Mouse (Mus musculus): ENCODE measurements around the gene Nme4.

The Nme4 gene

DNA sequence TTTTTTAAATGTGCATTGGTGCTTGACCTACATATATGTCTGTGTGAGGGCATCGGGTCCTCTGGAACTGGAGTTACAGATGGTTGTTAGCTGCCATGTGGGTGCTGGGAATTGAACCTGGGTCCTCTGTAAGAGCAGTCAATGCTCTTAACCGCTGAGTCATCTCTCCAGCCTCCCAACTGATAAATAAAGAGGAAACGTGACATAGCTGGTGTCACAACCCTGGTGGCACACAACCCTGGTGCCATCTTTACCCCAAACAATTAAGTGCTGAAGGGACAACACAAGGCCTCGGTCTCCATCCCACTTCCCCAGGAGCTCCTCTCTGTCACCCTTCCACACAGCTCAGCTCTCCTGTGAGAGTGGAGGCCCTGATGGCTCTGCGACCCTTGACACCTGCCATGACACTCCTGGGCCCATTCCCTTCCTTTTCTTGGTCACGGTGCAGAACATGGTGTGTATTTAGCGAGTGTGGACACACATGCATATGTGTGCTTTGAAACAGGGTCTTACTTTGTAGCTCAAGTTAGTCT, 28.8 kb downstream of the Nme4 start:
- DNase-seq (ENCODE audit: low spot score) = no peak

GRCm38 (mm10) chr17:26064916-26065315, 30.5 kb downstream of the Nme4 start:
- no peak for DNase-seq (ENCODE audit: low spot score)

DNA sequence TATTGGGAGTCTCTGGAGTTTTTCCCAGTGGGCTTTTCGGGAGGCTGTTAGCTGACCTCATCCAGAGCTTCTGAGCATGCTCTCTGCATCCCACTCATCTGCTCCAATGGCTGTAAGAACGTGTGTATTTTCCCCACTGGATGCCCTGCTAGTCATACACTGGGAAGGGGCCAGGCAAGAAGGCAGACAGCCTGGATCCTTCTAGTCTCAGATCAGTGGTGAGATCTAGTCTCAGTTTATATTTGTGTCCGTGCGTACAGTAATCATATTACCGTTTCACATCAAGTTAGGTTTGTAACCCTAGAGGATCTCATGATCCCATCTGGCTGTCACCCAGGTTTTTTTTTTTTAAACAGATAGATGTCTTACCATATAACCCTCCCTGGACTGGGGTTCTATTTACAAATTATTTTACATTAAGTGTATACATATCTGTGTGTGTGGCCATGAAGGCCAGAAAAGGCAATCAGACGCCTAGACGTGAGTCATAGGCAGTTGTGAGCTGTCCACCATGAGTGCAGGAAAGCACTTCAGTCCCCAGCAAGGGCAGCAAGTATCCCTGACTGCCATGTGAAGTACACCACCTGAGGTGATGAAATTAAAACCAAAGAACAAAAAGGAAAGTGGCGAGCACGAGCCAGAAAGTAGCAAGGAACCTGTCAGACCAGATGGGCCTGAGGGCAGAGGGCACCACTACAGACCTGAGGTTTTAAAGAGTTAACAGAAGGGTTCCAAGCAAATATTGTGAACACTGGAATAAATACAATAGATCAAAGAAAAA, 37.4 kb downstream of the Nme4 start:
- no peak for DNase-seq (ENCODE audit: low spot score)

DNA sequence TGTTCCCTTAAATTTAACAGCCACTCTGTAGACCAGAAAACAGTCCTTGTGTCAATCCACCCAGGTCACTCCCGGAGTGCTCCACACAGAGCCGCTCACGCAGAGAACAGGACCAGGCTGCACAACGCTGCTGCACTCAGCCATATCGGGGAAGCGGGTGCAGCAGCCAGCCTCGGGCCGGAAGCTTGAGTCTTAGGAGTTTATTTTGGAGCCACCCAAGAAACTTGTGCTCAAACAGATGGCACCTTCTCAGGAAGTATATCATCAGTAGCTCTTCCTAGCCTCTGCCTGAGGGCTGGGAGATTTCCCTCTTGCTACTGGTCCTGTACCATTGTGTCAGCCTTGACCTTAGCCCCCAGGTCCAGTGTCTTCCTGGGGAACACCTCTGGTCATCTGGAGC, 38.1 kb downstream of the Nme4 start:
- DNase-seq (ENCODE audit: low spot score) = no peak

DNA sequence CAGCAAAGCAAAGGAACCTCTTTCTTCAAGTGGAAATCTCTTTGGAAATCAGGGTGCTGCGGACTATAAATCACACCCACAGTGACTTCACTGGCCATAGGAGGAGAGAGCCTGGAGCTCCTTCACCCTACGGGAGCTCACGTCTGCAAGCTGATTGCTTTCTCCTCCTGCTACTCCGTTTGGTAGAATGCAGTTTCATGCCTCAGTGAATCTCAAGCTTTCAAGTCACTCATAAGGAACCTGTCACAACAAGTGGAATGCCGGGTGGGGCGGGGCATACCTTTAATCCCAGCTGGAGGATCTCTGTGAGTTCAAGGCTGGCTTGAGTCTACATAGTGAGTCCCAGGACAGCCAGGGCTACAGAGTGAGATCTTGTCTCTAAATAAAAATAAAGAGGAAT, 40.2 kb downstream of the Nme4 start:
- DNase-seq (ENCODE audit: low spot score) = no peak

DNA sequence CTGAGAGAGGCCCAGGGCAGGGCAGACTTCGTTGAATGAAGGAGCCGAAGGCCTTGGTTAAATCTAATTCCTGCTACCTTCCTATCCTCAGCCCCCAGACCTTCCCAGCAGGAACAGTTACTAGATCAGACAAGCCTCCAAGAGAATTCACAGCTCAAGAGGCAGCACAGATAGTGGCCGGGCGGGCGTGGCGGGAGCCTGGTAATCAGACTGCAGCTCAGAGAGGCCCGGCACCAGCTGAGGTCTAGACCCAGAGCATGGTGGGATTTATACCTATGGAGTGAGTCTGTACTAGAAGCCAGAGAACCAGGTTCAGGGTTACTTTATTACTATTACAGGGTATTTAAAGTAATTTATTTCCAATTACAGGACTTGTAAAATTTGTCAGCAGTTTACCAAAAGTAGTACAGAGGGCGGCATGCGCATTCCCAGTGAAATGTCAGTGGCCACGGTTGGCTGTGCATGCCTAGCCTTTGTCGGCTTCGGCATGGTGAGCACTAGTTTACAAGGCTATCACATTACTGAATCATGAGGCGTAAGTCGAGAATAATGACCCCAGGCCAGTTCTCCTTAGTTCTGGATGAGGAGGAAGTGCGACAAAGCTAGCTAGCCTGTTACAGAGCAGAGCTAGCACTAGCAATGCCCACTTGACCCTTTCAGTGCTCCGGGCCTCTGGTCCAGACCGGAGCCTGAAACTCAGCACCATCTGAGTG, 41.1 kb downstream of the Nme4 start:
- DNase-seq (ENCODE audit: low spot score) = no peak

GRCm38 (mm10) chr17:26052706-26053105, 42.7 kb downstream of the Nme4 start:
- DNase-seq (ENCODE audit: low spot score) = no peak

GRCm38 (mm10) chr17:26052074-26052473, 43.3 kb downstream of the Nme4 start:
- DNase-seq (ENCODE audit: low spot score) = no peak

GRCm38 (mm10) chr17:26048118-26048517, 47.3 kb downstream of the Nme4 start:
- no peak for DNase-seq (ENCODE audit: low spot score)

- no peak for DNase-seq (ENCODE audit: low spot score)
These were observed 49.0 kb downstream of the Nme4 start for GRCm38 (mm10) chr17:26046253-26046997.

GRCm38 (mm10) chr17:26045285-26045684, 50.1 kb downstream of the Nme4 start:
- no peak for DNase-seq (ENCODE audit: low spot score)

- peak; percentile 51 for DNase-seq (ENCODE audit: low spot score)
These were observed 52.2 kb downstream of the Nme4 start for GRCm38 (mm10) chr17:26043249-26043636.

GRCm38 (mm10) chr17:26042599-26043248, 52.7 kb downstream of the Nme4 start:
- no peak for DNase-seq (ENCODE audit: low spot score)
